Mouse (Mus musculus) heart, postnatal 0 days (tissue): ENCODE results near the gene Cbx5. TPM values are rescaled to one million over a fixed set of nuclear protein-coding genes. Genes with fewer than 3 reads are reported as not detected.

Experiments used
- ATAC-seq: fragments of 200-750 bp; cut with Nextera tagmentation; 2 replicates; pipeline ENCODE4 v1.8.0; 2017; ENCODE audit warnings: low read depth, moderate number of reproducible peaks, moderate library complexity; ENCODE audit not compliant: insufficient read depth
- DNase-seq: peaks from one replicate; pipeline ENCODE4 v3.0.0-alpha.2; 2016; ENCODE audit warnings: low spot score
- H3K27ac ChIP-seq: fragments of 300-500 bp; sonication (generic); 2 replicates; pipeline ENCODE4 v1.5.1; 2014; ENCODE audit warnings: low read depth, mild to moderate bottlenecking
- H3K27me3 ChIP-seq: fragments of 300-500 bp; sonication (generic); 2 replicates; pipeline ENCODE4 v1.6.1; 2014; ENCODE audit warnings: low read length, mixed read lengths; ENCODE audit not compliant: control insufficient read depth, insufficient read depth
- H3K36me3 ChIP-seq: fragments of 300-500 bp; sonication (generic); replicated peaks from 2 replicates; pipeline ENCODE4 v1.6.1; 2014; ENCODE audit warnings: low read length, mixed read lengths; ENCODE audit not compliant: control insufficient read depth, insufficient read depth
- H3K4me1 ChIP-seq: fragments of 300-500 bp; sonication (generic); 2 replicates; pipeline ENCODE4 v1.6.1; 2014; ENCODE audit warnings: antibody characterized with exemption; ENCODE audit not compliant: control insufficient read depth, insufficient read depth
- H3K4me2 ChIP-seq: fragments of 300-500 bp; sonication (generic); 2 replicates; pipeline ENCODE4 v1.6.1; 2014; ENCODE audit warnings: low read depth, mild to moderate bottlenecking, low read length, moderate library complexity
- H3K4me3 ChIP-seq: fragments of 300-500 bp; sonication (generic); 2 replicates; pipeline ENCODE4 v1.5.1; 2014; ENCODE audit warnings: low read depth, low read length
- H3K9ac ChIP-seq: fragments of 300-500 bp; sonication (generic); replicated peaks from 2 replicates; pipeline ENCODE4 v1.6.1; 2014; ENCODE audit warnings: low read depth, low read length, mixed read lengths
- H3K9me3 ChIP-seq: fragments of 300-500 bp; sonication (generic); replicated peaks from 2 replicates; pipeline ENCODE4 v1.6.1; 2016; ENCODE audit warnings: low read length; ENCODE audit not compliant: control insufficient read depth
- CTCF ChIP-seq: IDR thresholded peaks from 2 replicates; pipeline ENCODE4 v1.5.1; 2016; ENCODE audit warnings: antibody characterized with exemption, control low read depth, low read depth
- EP300 ChIP-seq: IDR thresholded peaks from 2 replicates; pipeline ENCODE4 v1.6.1; 2016; ENCODE audit warnings: antibody characterized with exemption, low read depth
- WGBS: fragments of 180-500 bp; shearing (Covaris S2); extraction: QIAGEN DNeasy Blood & Tissue Kit; methylation state at CpG from one replicate; pipeline ENCODE4 v1.1.7; 2014; 5-methylcytosine and 5-hydroxymethylcytosine counted together
- polyA plus RNA-seq: library from polyadenylated mRNA; unstranded; fragments of >200 nt; fragmentation: Nextera tagmentation; extraction: Ambion mirVana; gene quantifications from 2 replicates; pipeline ENCODE4 v1.2.1, GENCODE M21; 2015
- total RNA-seq: library from RNA; depleted of rRNA; stranded (reverse); fragments of >200 nt; gene quantifications from 2 replicates; pipeline ENCODE4 v1.2.3, GENCODE M21; 2014; ENCODE audit warnings: low replicate concordance

Gene Cbx5
- total and polyA plus RNA-seq, 2 experiments from 2014 or later, result 41.5 to 54.1 TPM

GRCm38 (mm10) chr15:103170316-103170679 is 69.3 kb downstream of the Cbx5 start:
- Histone ChIP-seq H3K27me3 (peaks cover 94% of the 10 kb centered on the region), H3K4me3 (peak overlapping the region; percentile 13; the same call in 1 of the 2 replicates), H3K36me3 (no peaks in the 10 kb centered on the region), H3K27ac (no peak overlapping the region), H3K4me2 (peak overlapping the region; percentile 74; the same call in 1 of the 2 replicates), H3K9me3 (no peaks in the 10 kb centered on the region), H3K4me1 (peaks cover 12% of the 10 kb centered on the region; the same call in 1 of the 2 replicates), H3K9ac (no peak overlapping the region)
- WGBS, result 17% methylated on average over 16 of the region's 16 CpGs
- TF ChIP-seq EP300, result no peak
- TF ChIP-seq CTCF, result no peak
- DNase-seq (no peak), ATAC-seq (no peak)

- no peak overlapping the region for H3K27ac ChIP-seq
- ATAC-seq, result no peak
- H3K9me3 ChIP-seq, result no peaks in the 10 kb centered on the region
- TF ChIP-seq EP300 (no peak), CTCF (no peak)
- peaks cover 12% of the 10 kb centered on the region; the same call in 1 of the 2 replicates for H3K4me1 ChIP-seq
- 6% methylated on average over 24 of the region's 26 CpGs for WGBS
- peaks cover 89% of the 10 kb centered on the region for H3K27me3 ChIP-seq
- H3K4me2 ChIP-seq, result peak overlapping the region; percentile 74
- H3K36me3 ChIP-seq, result no peaks in the 10 kb centered on the region
- H3K4me3 ChIP-seq, result peak overlapping the region; percentile 52
- H3K9ac ChIP-seq, result 0 out of 2 replicates have a peak overlapping the region, but pooled peaks have one; percentile 3
- DNase-seq, result no peak
Measured at GRCm38 (mm10) chr15:103169612-103170315, 69.9 kb downstream of the Cbx5 start.

- Histone ChIP-seq H3K4me3 (peak overlapping the region; percentile 52), H3K9ac (0 out of 2 replicates have a peak overlapping the region, but pooled peaks have one; percentile 3), H3K27me3 (peaks cover 81% of the 10 kb centered on the region), H3K4me2 (peak overlapping the region; percentile 74), H3K9me3 (no peaks in the 10 kb centered on the region), H3K36me3 (no peaks in the 10 kb centered on the region), H3K27ac (no peak overlapping the region), H3K4me1 (peaks cover 12% of the 10 kb centered on the region; the same call in 1 of the 2 replicates)
- WGBS, result under 1% methylated on average over 63 of the region's 63 CpGs
- TF ChIP-seq CTCF (no peak), EP300 (no peak)
- no peak for ATAC-seq
- no peak for DNase-seq
Measured at GRCm38 (mm10) chr15:103168801-103169611, 70.6 kb downstream of the Cbx5 start.

GRCm38 (mm10) chr15:103167786-103168185 is 71.8 kb downstream of the Cbx5 start:
- no peak overlapping the region for H3K27ac ChIP-seq
- peaks cover 14% of the 10 kb centered on the region; the same call in 1 of the 2 replicates for H3K4me1 ChIP-seq
- H3K27me3 ChIP-seq, result peaks cover 69% of the 10 kb centered on the region
- TF ChIP-seq CTCF (no peak), EP300 (no peak)
- ATAC-seq (no peak), DNase-seq (no peak)
- H3K4me2 ChIP-seq, result no peak overlapping the region
- no peaks in the 10 kb centered on the region for H3K36me3 ChIP-seq
- H3K9me3 ChIP-seq, result no peaks in the 10 kb centered on the region
- WGBS, result 27% methylated on average over 3 of the region's 3 CpGs
- no peak overlapping the region for H3K9ac ChIP-seq
- no peak overlapping the region for H3K4me3 ChIP-seq

GRCm38 (mm10) chr15:103167042-103167615 is 72.5 kb downstream of the Cbx5 start, which contains the start of gene Smug1:
Smug1 (minus strand) TSS chr15:103167092.
- no peak within 1 kb of the TSS for H3K27ac ChIP-seq
- DNase-seq (no peak), ATAC-seq (no peak)
- no peak within 1 kb of the TSS for H3K9ac ChIP-seq
- no peak within 1 kb of the TSS for H3K4me3 ChIP-seq
- TF ChIP-seq CTCF (no peak), EP300 (no peak)
- peaks cover 63% of the 10 kb centered on the region for H3K27me3 ChIP-seq
- H3K4me1 ChIP-seq, result peaks cover 19% of the 10 kb centered on the region; the same call in 1 of the 2 replicates
- H3K4me2 ChIP-seq, result no peak within 1 kb of the TSS
- no peaks in the 10 kb centered on the region for H3K9me3 ChIP-seq
- WGBS, result 31% methylated on average over 6 of the region's 6 CpGs
- no peaks in the 10 kb centered on the region for H3K36me3 ChIP-seq
